Mouse (Mus musculus) heart, embryonic 14.5 days (tissue): Measurements from ENCODE around the gene Slc24a4. TPM values are rescaled to one million over a fixed set of nuclear protein-coding genes. Genes with fewer than 3 reads are reported as not detected.
"Not testable (repeated sequence)": the region's sequence is repeated elsewhere in the genome, so short reads cannot be mapped to it uniquely, and the experiment has no call there.

ENCODE experiments used
- ATAC-seq: fragments of 200-750 bp; cut with Nextera tagmentation; 2 replicates; pipeline ENCODE4 v1.8.0; 2017; ENCODE audit warnings: low read depth, moderate TSS enrichment; ENCODE audit not compliant: insufficient number of reproducible peaks, insufficient read depth, low FRiP score
- H3K27ac ChIP-seq, 2 experiments: fragments of 200-500 bp in 1 of 2; fragments of 300-500 bp in 1 of 2; sonication (generic) in 1 of 2; replicated peaks in 1 of 2; 2 replicates each; pipeline ENCODE4 v1.5.1; 2012 to 2014; ENCODE audit warnings: low read depth in 2 of 2, low read length in 2 of 2, control low read depth in 1 of 2, mild to moderate bottlenecking in 1 of 2, mixed read lengths in 1 of 2; ENCODE audit not compliant: control insufficient read depth in 1 of 2, insufficient read depth in 1 of 2
- H3K27me3 ChIP-seq: fragments of 300-500 bp; sonication (generic); 2 replicates; pipeline ENCODE4 v1.6.1; 2014; ENCODE audit warnings: mild to moderate bottlenecking, low read length, control low read depth; ENCODE audit not compliant: control insufficient read depth, insufficient read depth
- H3K36me3 ChIP-seq: fragments of 300-500 bp; sonication (generic); 2 replicates; pipeline ENCODE4 v1.6.1; 2014; ENCODE audit warnings: mild to moderate bottlenecking, control low read depth, low read length, mixed read lengths; ENCODE audit not compliant: control insufficient read depth, insufficient read depth
- H3K4me1 ChIP-seq, 2 experiments: fragments of 200-500 bp in 1 of 2; fragments of 300-500 bp in 1 of 2; sonication (generic) in 1 of 2; 2 replicates each; pipeline ENCODE4 v1.6.1; 2012 to 2014; ENCODE audit warnings: low read length in 2 of 2, control low read depth in 1 of 2, mixed read lengths in 1 of 2; ENCODE audit not compliant: control insufficient read depth in 2 of 2, insufficient read depth in 2 of 2
- H3K4me2 ChIP-seq: fragments of 300-500 bp; sonication (generic); 2 replicates; pipeline ENCODE4 v1.6.1; 2014; ENCODE audit warnings: mild to moderate bottlenecking, low read length
- H3K4me3 ChIP-seq, 2 experiments: fragments of 200-500 bp in 1 of 2; fragments of 300-500 bp in 1 of 2; sonication (generic) in 1 of 2; 2 replicates each; pipeline ENCODE4 v1.5.1; 2012 to 2014; ENCODE audit warnings: low read length in 2 of 2, mild to moderate bottlenecking in 2 of 2, control low read depth in 1 of 2, low read depth in 1 of 2, moderate library complexity in 1 of 2; ENCODE audit not compliant: control insufficient read depth in 1 of 2, insufficient read depth in 1 of 2
- H3K9ac ChIP-seq: fragments of 300-500 bp; sonication (generic); 2 replicates; pipeline ENCODE4 v1.6.1; 2014; ENCODE audit warnings: mild to moderate bottlenecking, low read length
- H3K9me3 ChIP-seq: fragments of 300-500 bp; sonication (generic); 2 replicates; pipeline ENCODE4 v1.6.1; 2016; ENCODE audit warnings: low read length, control low read depth; ENCODE audit not compliant: control insufficient read depth
- WGBS: fragments of 180-500 bp; shearing (Covaris S2); extraction: QIAGEN DNeasy Blood & Tissue Kit; methylation state at CpG from one replicate; pipeline ENCODE4 v1.1.7; 2014; 5-methylcytosine and 5-hydroxymethylcytosine counted together
- polyA plus RNA-seq: library from polyadenylated mRNA; unstranded; fragments of >200 nt; fragmentation: Nextera tagmentation; extraction: Ambion mirVana; gene quantifications from 2 replicates; pipeline ENCODE4 v1.2.1, GENCODE M21; 2014

The Slc24a4 gene
- polyA plus RNA-seq, 1 experiment from 2014 or later, result 2.7 TPM

- ATAC-seq, result no peak
- no peak overlapping the region for H3K9ac ChIP-seq
These were observed 134.7 kb downstream of the Slc24a4 start for GRCm38 (mm10) chr12:102263249-102263648.

GRCm38 (mm10) chr12:102266433-102266832 lies 137.9 kb downstream of the Slc24a4 start:
- no peaks in the 10 kb centered on the region for H3K9me3 ChIP-seq
- no peak overlapping the region for H3K4me3 ChIP-seq
- WGBS, result 78% methylated on average over 8 of the region's 8 CpGs
- H3K36me3 ChIP-seq, result no peaks in the 10 kb centered on the region
- H3K27ac ChIP-seq, result no peak overlapping the region
- H3K9ac ChIP-seq, result no peak overlapping the region
- H3K4me1 ChIP-seq, result peaks cover 0 to 5% of the 10 kb centered on the region in 2 experiments; a peak in 3 of 4 replicates
- H3K4me2 ChIP-seq, result no peak overlapping the region
- no peaks in the 10 kb centered on the region for H3K27me3 ChIP-seq
- ATAC-seq, result no peak

More at GRCm38 (mm10) chr12:102263249-102263648, 134.7 kb downstream of the Slc24a4 start:
- H3K4me3 ChIP-seq, result no peak overlapping the region
- peaks cover 6 to 7% of the 10 kb centered on the region in 2 experiments; a peak in 3 of 4 replicates for H3K4me1 ChIP-seq
- no peaks in the 10 kb centered on the region for H3K36me3 ChIP-seq
- no peak overlapping the region for H3K27ac ChIP-seq
- no peak overlapping the region for H3K4me2 ChIP-seq
- no peaks in the 10 kb centered on the region for H3K9me3 ChIP-seq
- no peaks in the 10 kb centered on the region for H3K27me3 ChIP-seq

DNA sequence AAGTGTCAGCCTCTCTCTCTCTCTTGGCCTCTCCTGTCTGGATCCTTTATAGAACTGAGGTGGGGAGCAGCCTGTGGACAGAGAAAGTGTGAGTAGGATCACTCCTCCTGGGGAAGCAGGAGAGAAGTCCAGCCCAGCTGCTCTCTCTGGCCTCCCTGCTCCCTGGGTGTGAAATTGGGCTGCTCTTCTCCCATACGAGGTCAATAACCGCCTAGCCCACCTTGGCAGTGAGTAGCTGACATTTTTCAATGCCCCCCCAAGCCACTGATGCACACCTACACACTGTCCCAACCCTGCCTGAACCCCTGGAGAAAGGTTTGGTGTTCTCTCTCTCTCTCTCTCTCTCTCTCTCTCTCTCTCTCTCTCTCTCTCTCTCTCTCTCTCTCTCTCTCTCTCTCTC lies 140.6 kb downstream of the Slc24a4 start:
- WGBS, result 42% methylated on average over 2 of the region's 2 CpGs
- Histone ChIP-seq H3K27me3 (no peaks in the 10 kb centered on the region), H3K36me3 (no peaks in the 10 kb centered on the region), H3K4me2 (no peak overlapping the region), H3K9me3 (no peaks in the 10 kb centered on the region), H3K27ac (no peak overlapping the region), H3K9ac (no peak overlapping the region), H3K4me3 (no peak overlapping the region), H3K4me1 (peaks cover 0 to 2% of the 10 kb centered on the region in 2 experiments; a peak in 2 of 4 replicates)
- ATAC-seq, result no peak

DNA sequence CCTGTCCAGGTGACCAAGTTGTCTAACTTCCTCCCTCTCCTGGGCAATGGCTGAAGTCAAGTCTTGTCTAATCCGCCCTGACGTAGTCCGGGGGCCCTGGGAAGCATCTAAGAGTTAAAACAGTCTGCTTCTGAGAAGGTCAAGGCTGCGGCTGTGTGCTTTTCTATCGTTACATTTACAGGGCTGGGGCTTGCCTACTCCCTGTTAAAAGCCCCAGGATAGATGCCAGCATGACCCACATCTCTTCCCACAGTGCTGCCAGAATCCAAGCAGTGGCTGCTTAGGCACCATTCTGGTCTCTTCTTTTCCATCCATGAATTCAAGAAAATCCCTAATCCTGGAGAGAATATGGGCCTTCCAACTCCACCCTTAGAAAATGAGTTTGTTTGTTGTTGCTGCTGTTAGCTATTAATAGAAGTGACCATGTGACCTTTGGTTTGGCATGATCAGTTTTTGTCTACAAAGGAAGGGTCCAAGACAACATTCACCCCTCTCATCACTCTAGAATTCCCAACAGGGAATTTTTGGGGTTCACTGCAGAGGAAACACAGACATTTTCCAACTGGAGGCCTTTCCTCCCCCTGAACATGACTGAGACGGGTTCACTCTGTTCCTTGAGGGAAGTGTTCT lies 142.4 kb downstream of the Slc24a4 start:
- Histone ChIP-seq H3K4me2 (no peak overlapping the region), H3K9ac (no peak overlapping the region), H3K4me1 (peaks cover 0 to 2% of the 10 kb centered on the region in 2 experiments; a peak in 2 of 4 replicates), H3K27ac (no peak overlapping the region), H3K36me3 (no peaks in the 10 kb centered on the region), H3K4me3 (no peak overlapping the region), H3K9me3 (no peaks in the 10 kb centered on the region), H3K27me3 (no peaks in the 10 kb centered on the region)
- no peak for ATAC-seq
- WGBS, result 67% methylated on average over 6 of the region's 6 CpGs

- WGBS, result 54% methylated on average over 4 of the region's 4 CpGs
- H3K4me1 ChIP-seq, result peaks cover 0 to 2% of the 10 kb centered on the region in 2 experiments; a peak in 2 of 4 replicates
- no peak overlapping the region for H3K4me3 ChIP-seq
- no peak overlapping the region for H3K9ac ChIP-seq
- H3K4me2 ChIP-seq, result no peak overlapping the region
- no peak overlapping the region for H3K27ac ChIP-seq
- H3K27me3 ChIP-seq, result no peaks in the 10 kb centered on the region
- ATAC-seq, result no peak
- no peaks in the 10 kb centered on the region for H3K36me3 ChIP-seq
- H3K9me3 ChIP-seq, result no peaks in the 10 kb centered on the region
These were observed 142.9 kb downstream of the Slc24a4 start for GRCm38 (mm10) chr12:102271447-102271846.

GRCm38 (mm10) chr12:102275833-102276443 lies 147.4 kb downstream of the Slc24a4 start:
- H3K4me3 ChIP-seq, result no peak overlapping the region
- WGBS, result 49% methylated on average over 7 of the region's 7 CpGs
- H3K9ac ChIP-seq, result no peak overlapping the region
- 0 out of 4 replicates have a peak overlapping the region, but pooled peaks of 1 of the 2 experiments have one; percentile 12 for H3K27ac ChIP-seq
- no peaks in the 10 kb centered on the region for H3K36me3 ChIP-seq
- no peak overlapping the region for H3K4me2 ChIP-seq
- H3K9me3 ChIP-seq, result peaks cover 8% of the 10 kb centered on the region; the same call in 1 of the 2 replicates
- no peaks in the 10 kb centered on the region for H3K27me3 ChIP-seq
- ATAC-seq, result no peak
- peaks cover 0 to 2% of the 10 kb centered on the region in 2 experiments; a peak in 2 of 4 replicates for H3K4me1 ChIP-seq

- 46% methylated on average over 3 of the region's 4 CpGs for WGBS
- not testable (repeated sequence) for H3K27me3 ChIP-seq, H3K36me3 ChIP-seq, H3K4me3 ChIP-seq, H3K9ac ChIP-seq, ATAC-seq, H3K27ac ChIP-seq, H3K9me3 ChIP-seq, H3K4me2 ChIP-seq
- H3K4me1 ChIP-seq, result peaks cover 14 to 23% of the 10 kb centered on the region in 2 experiments
These were observed 151.8 kb downstream of the Slc24a4 start for GRCm38 (mm10) chr12:102280290-102280689.
